Mouse (Mus musculus): ENCODE measurements around the gene Ptprd.

DNA sequence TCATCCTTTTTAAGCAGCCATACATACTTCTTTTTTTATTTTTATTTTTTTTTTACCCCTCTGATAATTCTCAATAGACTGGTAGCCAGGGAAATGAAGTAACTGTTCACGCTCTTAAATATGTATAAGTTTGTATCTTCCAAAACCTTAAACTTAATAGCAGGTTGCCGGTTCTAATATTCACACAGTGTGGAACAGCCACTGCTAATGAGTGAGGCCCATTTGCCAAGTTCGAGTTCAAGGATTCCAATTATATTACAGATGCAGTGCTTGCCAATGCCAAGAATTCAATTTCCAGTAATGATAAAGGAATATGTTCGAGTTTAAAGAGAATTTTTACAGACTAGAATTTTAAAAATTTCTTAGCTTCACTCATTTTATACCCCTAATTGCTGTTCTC is 322.3 kb downstream of the Ptprd start:
- TF ChIP-seq CTCF (IDR thresholded peaks at IDR 0.05; ENCODE audit: low read depth), result no peak
- TF ChIP-seq EP300 (optimal IDR thresholded peaks at IDR 0.05), result no peak

All from stomach, postnatal 0 days (tissue).